Mouse (Mus musculus) urinary bladder, postnatal 25 days (tissue): ENCODE measurements around the gene Cacnb4.

Experiments used
- DNase-seq: peaks from one replicate; pipeline ENCODE4 v3.0.0; 2022; ENCODE audit warnings: low spot score

The Cacnb4 gene

DNA sequence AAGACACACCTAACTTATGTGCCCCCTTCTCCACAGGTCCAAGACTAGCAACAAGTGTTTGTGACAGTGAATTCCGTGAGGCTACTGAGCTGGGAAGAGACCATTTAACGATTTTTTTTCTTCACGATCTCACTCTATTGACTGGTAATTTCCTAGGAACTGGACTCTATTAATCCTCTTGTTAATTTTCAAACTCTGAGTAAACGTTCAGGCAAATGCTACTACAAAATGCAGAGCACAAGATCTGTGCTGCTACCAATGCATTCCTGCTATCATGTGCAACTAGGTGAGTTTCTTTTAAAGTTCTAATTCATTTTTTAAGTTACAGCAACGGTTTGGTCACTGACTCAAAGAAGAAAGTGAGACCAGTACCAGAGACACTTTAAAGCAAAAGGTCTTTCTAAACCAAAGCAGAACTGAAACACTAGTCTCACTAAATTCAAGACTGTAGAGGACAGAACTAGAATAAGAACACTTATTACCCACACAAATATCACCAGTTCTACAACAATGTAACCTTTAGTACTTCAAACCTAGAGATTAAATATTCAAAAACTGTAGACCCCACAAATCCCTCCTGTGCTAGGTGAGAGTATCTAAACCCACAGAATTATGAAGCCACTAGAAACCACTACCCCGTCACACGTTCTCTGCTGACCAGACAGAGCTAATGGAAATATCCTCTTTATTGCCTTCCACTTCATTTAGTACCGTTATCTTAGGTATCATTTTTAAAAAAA, 253.6 kb downstream of the Cacnb4 start:
- DNase-seq, result no peak

DNA sequence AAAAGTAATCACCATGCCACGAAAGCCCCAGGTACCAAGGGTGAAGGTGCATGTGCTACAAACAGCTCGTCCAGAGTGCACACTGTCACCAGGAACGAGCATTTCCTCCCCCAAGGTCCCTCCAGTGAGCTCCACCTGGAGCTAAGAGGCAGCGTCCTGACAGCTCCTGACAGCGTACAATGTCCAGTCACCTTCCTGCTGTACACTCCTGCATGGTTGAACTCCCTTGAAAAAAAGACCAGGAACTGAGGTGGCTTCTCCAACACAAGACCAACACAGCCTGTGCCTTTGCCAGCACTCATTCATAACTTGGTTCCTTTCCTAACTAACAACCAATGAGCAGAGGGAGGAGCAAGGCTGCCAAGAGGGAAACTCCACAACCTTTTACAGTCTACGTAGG, 255.4 kb downstream of the Cacnb4 start:
- DNase-seq, result no peak

DNA sequence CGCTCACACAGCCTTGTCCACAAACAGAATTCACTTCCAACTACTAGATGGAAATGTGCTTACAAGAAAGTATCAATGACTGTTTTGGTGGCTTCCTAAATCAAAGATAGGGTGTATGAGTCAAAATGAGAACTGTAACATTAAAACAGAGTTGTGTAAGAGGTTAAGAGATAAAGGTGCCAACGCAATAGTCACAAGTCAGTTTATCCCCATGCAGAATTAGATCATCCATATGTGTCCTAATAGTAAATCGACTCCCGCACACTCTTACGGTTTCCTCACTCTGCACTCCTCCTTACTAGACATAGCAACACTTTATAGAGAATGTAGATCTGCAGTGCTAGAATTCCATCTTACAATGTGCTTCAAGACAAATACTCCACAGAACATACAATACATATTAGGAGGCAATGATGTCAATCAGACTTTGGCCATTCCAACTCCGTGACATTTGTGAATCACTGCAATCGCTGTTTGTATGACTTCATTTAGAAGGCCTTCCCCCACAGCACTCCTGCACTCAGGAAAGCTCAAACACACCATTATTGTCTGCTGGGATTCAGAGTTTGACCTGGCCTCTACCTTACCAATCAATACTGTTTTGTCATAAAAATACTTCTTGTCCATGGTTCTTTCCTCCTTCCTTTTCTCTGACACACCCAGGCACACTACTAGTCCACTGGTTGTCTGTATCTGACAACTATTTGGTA, 256.5 kb downstream of the Cacnb4 start:
- no peak for DNase-seq

DNA sequence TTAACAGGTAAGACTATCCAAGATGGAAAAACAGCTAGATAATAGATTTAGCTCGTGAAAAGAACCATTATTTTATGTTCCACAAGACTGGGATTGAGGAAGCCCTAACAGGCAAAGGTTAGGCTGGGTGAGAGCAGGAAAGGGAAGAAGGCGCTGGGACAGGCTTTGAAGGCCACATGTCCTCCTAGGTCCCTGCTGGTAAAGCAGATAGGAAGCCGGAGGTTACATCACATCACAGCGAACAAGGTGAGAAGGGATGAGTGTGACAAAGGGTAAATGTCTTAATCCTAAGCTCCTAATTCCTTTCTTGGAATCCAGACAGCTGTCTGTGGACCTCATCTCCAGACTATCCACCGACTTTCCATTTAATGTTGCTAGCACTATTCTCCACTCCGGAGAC, 257.3 kb downstream of the Cacnb4 start:
- no peak for DNase-seq

DNA sequence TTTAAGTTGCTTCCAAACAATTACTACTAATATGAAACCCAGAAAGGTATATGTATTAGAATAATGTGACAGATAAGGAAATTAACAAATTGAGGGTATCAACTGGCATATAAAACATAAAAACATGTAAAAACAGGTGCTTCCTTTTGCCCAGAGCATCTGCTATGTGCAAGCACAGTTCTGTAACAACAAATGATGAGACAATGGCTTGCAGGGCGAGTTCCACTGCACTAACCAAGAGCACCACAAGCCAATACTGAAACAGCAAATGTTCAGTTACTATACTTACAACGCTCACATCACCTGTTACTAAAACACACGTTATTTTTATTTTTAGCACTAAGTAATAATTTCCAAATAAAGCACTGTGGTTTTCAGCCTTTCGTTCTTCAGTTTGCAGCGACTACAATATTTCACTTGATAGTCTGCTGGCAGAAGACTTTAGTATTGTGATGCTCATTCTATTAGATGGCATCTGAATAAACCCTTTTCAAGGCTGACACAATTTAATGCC, 264.1 kb downstream of the Cacnb4 start:
- DNase-seq, result no peak

DNA sequence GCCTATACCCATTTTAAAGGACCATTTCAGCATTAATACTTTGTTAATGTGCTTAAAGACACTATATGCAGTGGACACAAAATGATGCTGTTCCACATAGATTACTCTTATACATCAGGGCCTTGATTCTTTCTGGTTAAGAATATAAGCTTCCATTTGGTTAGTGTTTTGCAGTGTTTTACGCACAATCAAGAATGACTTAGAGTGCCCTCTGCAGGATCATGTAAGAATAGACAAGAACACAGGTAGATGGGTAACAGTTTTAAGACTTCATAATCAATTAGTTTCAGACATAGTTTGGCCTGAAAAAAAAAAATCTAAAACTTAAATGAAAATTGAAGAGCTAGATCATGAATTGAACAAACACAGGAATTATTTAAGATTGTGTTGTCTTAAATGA, 270.2 kb downstream of the Cacnb4 start:
- DNase-seq, result no peak

DNA sequence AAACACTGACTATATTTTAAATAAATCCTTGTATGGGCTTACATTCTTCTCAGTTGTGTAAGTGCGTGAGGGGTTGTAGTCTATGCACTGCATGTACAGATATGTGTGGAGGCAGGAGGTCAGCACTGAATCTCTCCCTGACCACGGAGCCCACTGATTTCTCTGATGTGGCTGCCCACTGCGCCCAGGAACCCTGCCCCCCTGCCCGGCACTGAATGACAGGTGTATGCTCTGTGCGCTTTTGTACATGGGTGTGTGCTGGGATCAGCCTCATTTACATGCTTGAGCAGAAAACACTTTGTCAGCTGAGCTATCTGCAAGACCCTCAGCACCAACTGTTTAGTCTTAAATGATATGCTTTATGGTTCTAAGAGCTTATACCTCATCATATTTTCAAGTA, 271.4 kb downstream of the Cacnb4 start:
- no peak for DNase-seq

DNA sequence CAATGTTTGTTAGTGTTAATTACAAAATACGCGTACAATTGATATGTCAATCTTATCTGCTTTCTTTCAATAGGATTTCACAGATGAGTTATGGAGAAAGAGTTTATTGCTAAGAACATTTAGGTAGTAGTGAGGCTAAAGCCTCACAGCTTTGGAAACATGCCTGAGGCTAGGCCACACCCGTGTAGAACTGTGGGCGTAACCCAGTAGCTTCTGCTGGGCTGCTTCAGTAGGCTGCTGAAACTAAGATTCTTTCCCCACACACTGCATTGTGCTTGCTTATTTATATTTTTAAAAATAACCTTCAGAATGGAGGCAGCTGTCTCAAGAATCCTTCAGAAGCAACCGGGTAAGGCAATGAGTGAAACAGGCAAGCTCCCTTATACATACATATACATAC, 282.1 kb downstream of the Cacnb4 start:
- no peak for DNase-seq

DNA sequence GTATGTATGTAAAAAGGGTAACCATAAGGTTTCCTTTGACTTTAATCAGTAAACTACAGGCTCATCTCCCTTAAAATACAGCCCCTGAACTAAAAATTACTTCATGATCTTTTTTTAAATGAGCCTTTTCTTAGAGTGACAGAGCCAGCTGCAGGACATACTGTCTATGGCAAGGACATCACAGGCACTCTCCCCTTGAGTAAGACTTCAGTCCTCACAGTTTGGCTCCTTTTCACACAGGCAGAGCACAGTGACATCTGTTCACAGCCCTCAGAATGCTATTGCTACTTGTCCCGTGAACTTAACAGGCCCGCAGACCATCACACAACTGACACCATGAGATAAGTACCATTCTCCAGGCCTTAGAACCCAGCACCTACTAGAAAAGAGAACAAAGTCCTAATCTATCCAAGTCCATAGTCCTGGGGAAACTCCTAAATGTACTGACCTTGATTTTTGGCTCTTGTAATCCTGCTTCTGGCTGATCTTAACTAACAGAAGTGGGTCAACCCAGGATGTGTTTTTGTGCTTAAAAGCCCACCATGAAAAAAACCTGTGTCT, 286.1 kb downstream of the Cacnb4 start:
- no peak for DNase-seq

DNA sequence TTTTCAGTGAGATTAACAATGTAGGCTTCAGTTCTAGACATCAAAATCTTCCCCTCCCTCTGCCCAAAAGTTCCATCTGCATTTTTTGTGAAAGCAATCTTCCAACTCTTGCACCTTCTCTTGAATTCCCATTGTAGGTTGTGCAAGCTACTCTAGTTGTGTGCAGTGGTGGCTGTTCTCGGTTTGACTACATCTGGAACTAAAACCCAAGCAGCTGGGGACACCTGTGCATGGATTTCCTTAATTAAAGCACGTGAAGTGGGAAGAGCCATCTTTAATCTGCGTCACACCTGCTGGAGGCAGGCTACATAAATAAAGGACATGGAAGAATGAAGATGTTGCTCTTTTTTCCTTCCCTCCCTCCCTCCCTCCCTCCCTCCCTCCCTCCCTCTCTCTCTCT, 286.7 kb downstream of the Cacnb4 start:
- DNase-seq, result no peak

DNA sequence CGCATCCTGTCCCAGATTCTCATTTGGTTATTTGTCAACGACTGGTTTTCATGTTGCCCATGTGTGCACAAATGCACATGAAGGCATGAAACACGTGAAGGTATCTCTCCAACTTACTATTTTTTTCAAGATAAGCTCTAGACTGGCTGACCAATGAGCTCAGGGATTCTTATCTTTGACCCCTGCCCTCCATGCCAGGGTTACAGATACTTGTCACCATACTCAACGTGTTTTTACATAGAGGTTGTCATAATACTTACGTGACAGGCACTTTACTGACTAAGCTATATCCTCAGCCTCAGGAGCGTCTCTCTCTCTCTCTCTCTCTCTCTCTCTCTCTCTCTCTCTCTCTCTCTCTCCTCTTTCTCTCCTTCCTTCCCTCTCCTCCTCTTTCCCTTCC, 290.2 kb downstream of the Cacnb4 start:
- DNase-seq, result no peak

DNA sequence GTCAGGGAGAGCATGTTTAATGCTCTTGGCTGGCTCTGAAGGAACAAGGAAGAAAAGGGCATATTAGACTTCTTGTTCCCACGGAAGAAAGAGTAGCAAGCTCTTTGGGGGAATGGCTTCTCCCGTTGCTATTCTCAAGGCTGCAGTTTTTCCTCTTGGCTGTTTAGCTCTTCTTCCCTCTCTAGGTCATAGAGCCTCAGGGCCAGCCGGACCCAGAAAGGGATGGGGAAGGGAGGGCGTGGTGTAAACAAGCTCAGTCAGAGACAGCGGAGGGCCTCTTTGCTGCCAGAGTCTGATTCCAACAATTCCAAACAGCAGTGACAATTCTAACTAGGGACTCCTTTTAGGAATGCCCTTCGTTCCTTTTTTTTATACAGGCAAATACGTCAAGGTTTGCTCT, 290.6 kb downstream of the Cacnb4 start:
- no peak for DNase-seq

DNA sequence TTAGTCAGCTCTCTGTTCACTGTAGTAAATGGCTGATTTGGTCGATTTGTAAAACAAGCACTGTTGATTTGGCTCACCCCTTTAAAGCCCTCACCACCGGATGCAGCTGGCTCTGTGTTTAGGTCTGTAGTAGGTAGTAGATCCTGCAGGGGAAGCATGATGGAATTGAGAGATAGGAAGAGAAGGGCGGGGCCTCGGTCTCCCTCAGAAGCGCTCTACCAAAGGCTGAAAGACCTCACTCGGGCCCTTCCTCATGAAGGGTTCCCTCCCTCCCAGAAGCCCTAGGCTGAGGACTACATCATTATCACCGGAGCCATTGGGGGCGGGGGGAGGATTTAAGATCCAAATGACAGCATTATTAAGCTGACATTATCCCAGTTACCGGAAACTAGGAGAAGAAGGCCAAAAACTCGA, 297.8 kb downstream of the Cacnb4 start:
- no peak for DNase-seq

DNA sequence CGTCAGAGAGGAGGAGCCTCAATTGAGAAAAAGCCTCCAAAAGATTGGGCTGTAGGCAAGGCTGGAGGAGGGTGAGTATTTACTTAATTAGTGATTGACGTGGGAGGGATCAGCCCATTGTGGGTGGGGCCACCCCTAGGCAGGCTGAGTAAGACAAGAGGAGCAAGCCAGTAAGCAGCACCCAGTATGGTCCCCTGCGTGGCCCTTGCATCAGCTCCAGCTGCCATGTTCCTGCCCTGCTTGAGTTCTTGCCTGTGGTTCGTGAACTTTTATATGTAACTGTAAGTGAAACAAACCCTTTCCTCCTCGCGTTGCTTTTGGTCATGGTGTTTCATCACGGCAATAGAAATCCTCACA, 298.2 kb downstream of the Cacnb4 start, which contains the start of gene Neb:
Gene Neb (minus strand): TSS at position 27 of the 357 bp plus-strand sequence.
- DNase-seq, result no peak
